Mouse (Mus musculus) midbrain, embryonic 12.5 days (tissue): ENCODE measurements around the gene Tufm. TPM values are rescaled to one million over a fixed set of nuclear protein-coding genes. Genes with fewer than 3 reads are reported as not detected.

Experiments
- ATAC-seq: fragments of 200-750 bp; cut with Nextera tagmentation; 2 replicates; pipeline ENCODE4 v1.8.0; 2017; ENCODE audit warnings: low read depth, moderate TSS enrichment, moderate library complexity; ENCODE audit not compliant: low FRiP score
- H3K27ac ChIP-seq: fragments of 300-500 bp; sonication (generic); replicated peaks from 2 replicates; pipeline ENCODE4 v1.5.1; 2016; ENCODE audit warnings: mild to moderate bottlenecking
- H3K27me3 ChIP-seq: fragments of 300-500 bp; sonication (generic); 2 replicates; pipeline ENCODE4 v1.6.1; 2016; ENCODE audit warnings: mild to moderate bottlenecking
- H3K36me3 ChIP-seq: fragments of 300-500 bp; sonication (generic); 2 replicates; pipeline ENCODE4 v1.6.1; 2016
- H3K4me1 ChIP-seq: fragments of 300-500 bp; sonication (generic); 2 replicates; pipeline ENCODE4 v1.6.1; 2016
- H3K4me2 ChIP-seq: fragments of 300-500 bp; sonication (generic); replicated peaks from 2 replicates; pipeline ENCODE4 v1.6.1; 2016; ENCODE audit warnings: mild to moderate bottlenecking, moderate library complexity
- H3K4me3 ChIP-seq: fragments of 300-500 bp; sonication (generic); 2 replicates; pipeline ENCODE4 v1.5.1; 2016; ENCODE audit warnings: mild to moderate bottlenecking
- H3K9ac ChIP-seq: fragments of 300-500 bp; sonication (generic); replicated peaks from 2 replicates; pipeline ENCODE4 v1.6.1; 2016; ENCODE audit warnings: mild to moderate bottlenecking, moderate library complexity
- H3K9me3 ChIP-seq: fragments of 300-500 bp; sonication (generic); 2 replicates; pipeline ENCODE4 v1.6.1; 2016; ENCODE audit warnings: mild to moderate bottlenecking
- WGBS: fragments of 180-500 bp; shearing (Covaris S2); methylation state at CpG from one replicate; pipeline ENCODE4 v1.1.7; 2016; 5-methylcytosine and 5-hydroxymethylcytosine counted together
- polyA plus RNA-seq: library from polyadenylated mRNA; unstranded; fragments of >200 nt; fragmentation: Nextera tagmentation; extraction: Ambion mirVana; gene quantifications from 2 replicates; pipeline ENCODE4 v1.2.1, GENCODE M21; 2016

Tufm gene
- polyA plus RNA-seq, 1 experiment from 2014 or later: 115 TPM

DNA sequence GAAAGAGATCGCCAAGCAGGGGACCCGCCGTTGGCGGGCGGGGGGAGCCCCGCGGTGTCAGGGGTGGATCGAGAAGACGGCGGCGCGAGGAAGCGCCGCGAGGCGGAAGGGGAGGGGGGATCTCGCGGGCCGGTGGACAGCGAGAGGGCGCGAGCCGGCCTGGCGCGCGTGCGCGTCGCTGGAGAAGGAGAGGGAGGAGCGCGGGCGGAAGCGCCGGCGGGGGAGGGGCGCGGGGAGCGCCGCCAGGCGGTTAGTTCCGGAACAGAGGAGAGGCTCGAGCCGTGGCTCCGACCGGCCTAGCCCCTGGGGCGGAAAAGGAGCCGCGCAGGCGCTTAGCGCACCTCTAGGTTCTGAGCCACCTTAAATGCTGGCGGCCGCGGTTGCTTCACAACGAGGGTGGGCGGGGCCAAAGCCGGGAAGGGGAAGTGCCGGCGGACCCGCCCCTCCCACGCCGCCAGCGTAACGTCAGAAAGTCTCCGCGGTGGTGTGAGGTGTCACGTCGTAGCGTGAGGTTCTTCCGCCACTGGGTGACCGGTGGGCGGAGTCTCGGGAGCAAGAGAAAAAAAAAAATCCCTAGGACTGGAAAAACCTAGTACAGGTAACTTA, 16.2 kb downstream of the Tufm start, which contains the start of gene Atxn2l:
Gene Atxn2l (minus strand): TSS at position 165 of the 606 bp plus-strand sequence.
- H3K9ac ChIP-seq: peak within 1 kb of the TSS; percentile 99
- ATAC-seq: peak; percentile 86
- no peaks in the 10 kb centered on the region for H3K9me3 ChIP-seq
- peak within 1 kb of the TSS; percentile 100 for H3K27ac ChIP-seq
- peaks cover 29% of the 10 kb centered on the region for H3K36me3 ChIP-seq
- peak within 1 kb of the TSS; percentile 100 for H3K4me3 ChIP-seq
- H3K4me1 ChIP-seq: peaks cover 18% of the 10 kb centered on the region
- H3K4me2 ChIP-seq: peak within 1 kb of the TSS; percentile 68
- WGBS: under 1% methylated on average over 71 of the region's 72 CpGs
- no peaks in the 10 kb centered on the region for H3K27me3 ChIP-seq

DNA sequence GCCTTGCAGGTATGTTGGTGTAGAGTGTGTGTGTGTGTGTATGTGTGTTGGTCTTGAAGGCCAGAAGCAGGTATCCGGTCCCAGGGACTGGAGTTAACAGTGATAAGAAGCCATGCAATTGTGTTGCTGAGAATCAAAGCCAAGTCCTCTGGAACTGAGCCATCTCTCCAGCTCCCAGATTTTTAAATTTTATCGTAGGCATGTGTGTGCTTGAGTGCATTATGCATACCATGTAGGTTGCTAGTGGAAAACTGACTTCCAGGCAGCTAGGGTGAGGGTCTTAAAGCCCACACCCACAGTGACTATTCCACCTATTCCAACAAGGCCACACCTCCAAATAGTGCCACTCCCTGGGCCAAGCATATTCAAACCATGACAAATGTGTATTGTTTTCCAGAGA, 17.8 kb downstream of the Tufm start:
- 96% methylated on average over 2 of the region's 2 CpGs for WGBS
- Histone ChIP-seq H3K9me3 (no peaks in the 10 kb centered on the region), H3K36me3 (peaks cover 14% of the 10 kb centered on the region), H3K9ac (no peak overlapping the region), H3K4me3 (no peak overlapping the region), H3K27me3 (no peaks in the 10 kb centered on the region), H3K27ac (no peak overlapping the region), H3K4me2 (no peak overlapping the region), H3K4me1 (peaks cover 18% of the 10 kb centered on the region)
- no peak for ATAC-seq

DNA sequence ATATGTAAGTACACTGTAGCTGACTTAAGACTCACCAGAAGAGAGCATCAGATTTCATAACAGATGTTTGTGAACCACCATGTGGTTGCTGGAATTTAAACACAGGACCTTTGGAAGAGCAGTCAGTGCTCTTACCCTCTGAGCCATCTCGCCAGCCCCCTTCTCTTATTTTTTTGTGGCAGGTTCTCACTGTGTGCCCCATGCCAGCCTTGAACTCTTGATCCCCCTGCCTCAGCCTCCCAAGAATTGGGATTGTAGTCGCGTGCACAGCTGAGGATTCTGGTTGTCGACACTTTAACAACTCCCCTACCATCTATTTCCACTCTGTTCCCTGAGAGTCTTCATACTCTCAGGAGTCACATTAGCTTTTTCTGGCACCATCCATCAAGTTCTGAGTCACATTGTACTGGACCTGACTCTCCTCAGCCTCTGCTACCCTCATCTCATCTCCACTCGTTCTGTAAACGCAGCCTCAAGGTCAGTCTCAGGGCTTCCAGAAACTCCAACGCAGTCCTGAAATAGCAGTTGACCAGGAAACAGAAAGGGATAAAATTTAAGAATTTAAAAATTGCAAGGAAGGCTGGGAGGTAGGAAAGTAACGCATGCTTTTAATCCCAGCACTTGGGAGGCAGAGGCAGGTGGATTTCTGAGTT, 20.1 kb downstream of the Tufm start:
- Histone ChIP-seq H3K4me3 (no peak overlapping the region), H3K4me2 (no peak overlapping the region), H3K27me3 (no peaks in the 10 kb centered on the region), H3K36me3 (no peaks in the 10 kb centered on the region), H3K4me1 (peaks cover 6% of the 10 kb centered on the region; the same call in 1 of the 2 replicates), H3K9ac (no peak overlapping the region), H3K27ac (no peak overlapping the region), H3K9me3 (no peaks in the 10 kb centered on the region)
- WGBS: 89% methylated on average over 8 of the region's 8 CpGs
- ATAC-seq: no peak

DNA sequence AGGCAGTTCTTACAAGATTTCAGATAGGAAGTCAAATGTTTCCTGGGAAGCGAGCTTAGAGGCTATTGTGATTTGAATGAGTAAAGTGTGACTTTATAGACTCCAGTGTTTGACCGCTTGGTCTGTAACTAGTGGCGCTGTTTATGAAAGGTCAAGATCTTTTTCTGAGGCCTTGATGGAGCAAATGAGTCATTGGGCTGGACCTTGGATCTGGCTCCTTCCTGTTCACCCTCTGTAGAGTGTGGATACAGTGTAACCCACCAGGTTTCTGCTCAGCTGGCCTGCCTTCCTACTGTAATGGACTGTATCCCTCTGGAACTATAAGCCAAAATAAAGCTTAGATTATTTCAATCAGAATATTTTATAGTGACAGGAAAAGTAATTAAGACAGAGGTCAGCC, 24.1 kb downstream of the Tufm start:
- Histone ChIP-seq H3K4me1 (no peaks in the 10 kb centered on the region), H3K9me3 (no peaks in the 10 kb centered on the region), H3K27me3 (no peaks in the 10 kb centered on the region), H3K27ac (no peak overlapping the region), H3K9ac (no peak overlapping the region), H3K4me3 (no peak overlapping the region), H3K36me3 (no peaks in the 10 kb centered on the region), H3K4me2 (no peak overlapping the region)
- ATAC-seq: no peak
- 89% methylated on average over 3 of the region's 3 CpGs for WGBS

DNA sequence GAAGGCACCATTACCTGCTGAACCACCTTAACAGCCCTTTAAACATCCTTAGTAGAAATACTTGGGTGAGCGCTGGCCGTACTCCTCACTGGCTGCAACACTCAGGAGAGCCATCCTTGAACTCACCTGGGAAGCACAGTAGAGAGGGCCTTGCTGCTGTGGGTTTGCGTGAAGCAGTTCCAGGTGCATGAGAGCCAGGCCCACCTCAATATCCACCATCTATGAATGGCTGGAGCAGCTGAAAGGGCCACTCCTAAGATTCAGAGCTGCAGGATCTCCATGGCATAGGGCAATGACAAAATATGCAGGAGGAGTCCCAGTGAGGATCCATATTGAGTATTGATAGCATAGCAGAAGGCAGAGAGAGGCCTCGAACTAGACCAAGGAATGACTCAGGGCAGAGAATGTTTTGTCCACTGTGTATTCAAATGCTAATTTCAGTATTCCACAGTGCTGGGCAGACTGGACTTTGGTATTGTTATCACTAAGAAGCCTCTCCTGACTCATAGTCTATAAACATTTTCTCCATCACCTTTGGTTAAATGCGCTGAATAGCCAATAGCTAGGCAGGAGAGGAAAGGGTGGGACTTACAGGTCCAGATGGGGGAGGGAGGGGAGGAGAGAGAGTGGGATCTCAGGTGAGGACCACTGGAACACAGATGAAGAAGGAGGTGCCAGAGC, 31.2 kb downstream of the Tufm start:
- 0 out of 2 replicates have a peak, but pooled peaks cover 5% of the 10 kb centered on the region for H3K27me3 ChIP-seq
- no peak overlapping the region for H3K4me2 ChIP-seq
- no peaks in the 10 kb centered on the region for H3K9me3 ChIP-seq
- H3K4me1 ChIP-seq: no peaks in the 10 kb centered on the region
- no peaks in the 10 kb centered on the region for H3K36me3 ChIP-seq
- no peak overlapping the region for H3K4me3 ChIP-seq
- ATAC-seq: no peak
- WGBS: 83% methylated on average over 5 of the region's 5 CpGs
- no peak overlapping the region for H3K27ac ChIP-seq
- no peak overlapping the region for H3K9ac ChIP-seq

DNA sequence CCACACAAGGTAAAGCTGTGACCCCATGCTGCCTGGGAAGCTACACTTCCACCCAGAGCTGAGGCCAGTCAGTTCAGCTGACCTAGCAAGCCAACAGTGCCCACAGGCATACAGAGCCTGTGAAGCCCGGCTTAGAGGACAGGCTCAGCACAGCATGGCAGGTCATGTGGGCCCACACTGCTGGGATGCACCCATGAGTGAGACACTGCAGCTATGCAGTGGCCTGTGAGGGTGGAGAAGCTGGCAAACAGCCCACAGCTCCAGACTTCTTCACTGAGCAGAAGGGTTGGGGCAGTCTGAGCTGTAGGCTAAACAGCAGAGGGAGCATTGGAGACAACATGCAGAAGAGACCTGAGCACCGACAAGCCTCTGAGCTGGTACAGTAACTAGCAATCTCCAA, 32.4 kb downstream of the Tufm start:
- no peak overlapping the region for H3K9ac ChIP-seq
- H3K4me3 ChIP-seq: no peak overlapping the region
- no peak overlapping the region for H3K4me2 ChIP-seq
- H3K36me3 ChIP-seq: no peaks in the 10 kb centered on the region
- 72% methylated on average over 2 of the region's 2 CpGs for WGBS
- no peaks in the 10 kb centered on the region for H3K4me1 ChIP-seq
- H3K27ac ChIP-seq: no peak overlapping the region
- H3K9me3 ChIP-seq: no peaks in the 10 kb centered on the region
- 0 out of 2 replicates have a peak, but pooled peaks cover 5% of the 10 kb centered on the region for H3K27me3 ChIP-seq
- no peak for ATAC-seq

DNA sequence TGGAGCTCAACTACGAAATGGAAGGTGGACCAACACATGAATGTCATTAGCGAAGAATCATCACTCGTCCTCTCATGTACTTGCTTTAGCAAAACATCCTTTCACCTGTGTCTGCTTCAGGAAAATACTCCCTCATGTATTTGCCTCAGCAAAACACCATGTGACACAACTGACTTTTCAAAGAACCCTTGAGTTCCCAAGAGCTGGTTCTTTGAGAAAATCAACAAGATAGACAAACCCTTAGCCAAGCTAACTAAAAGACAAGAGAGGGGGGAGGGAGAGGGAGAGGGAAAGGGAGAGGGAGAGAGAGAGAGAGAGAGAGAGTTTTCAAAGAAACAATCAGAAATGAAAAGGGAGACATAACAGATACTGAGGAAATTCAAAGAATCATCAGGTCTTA, 36.2 kb downstream of the Tufm start:
- no peak for ATAC-seq
- 0 out of 2 replicates have a peak, but pooled peaks cover 5% of the 10 kb centered on the region for H3K27me3 ChIP-seq
- no peak overlapping the region for H3K4me3 ChIP-seq
- no peak overlapping the region for H3K4me2 ChIP-seq
- 0 out of 2 replicates have a peak, but pooled peaks cover 4% of the 10 kb centered on the region for H3K4me1 ChIP-seq
- no peaks in the 10 kb centered on the region for H3K36me3 ChIP-seq
- H3K9ac ChIP-seq: no peak overlapping the region
- no peaks in the 10 kb centered on the region for H3K9me3 ChIP-seq
- H3K27ac ChIP-seq: no peak overlapping the region
- 84% methylated on average over 3 of the region's 3 CpGs for WGBS

DNA sequence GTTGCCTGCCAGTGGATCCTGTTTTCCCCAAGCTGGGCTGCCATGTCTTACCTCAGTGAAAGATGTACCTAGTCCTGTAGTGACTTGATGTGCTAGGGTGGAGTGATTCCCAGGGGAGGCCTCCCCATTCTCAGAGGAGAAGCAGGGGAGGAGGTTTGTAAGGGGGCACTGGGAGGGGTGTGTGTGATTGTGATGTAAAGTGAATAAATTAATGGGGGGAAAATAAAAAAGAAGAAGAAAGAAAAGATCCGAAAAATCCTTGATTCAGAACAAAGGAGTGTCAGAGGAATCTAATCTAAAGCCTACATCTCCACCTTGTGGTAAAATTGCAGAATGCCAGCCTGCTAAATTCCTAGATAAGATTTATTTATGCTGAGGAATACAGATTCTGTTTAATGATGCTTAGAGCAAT, 41.0 kb downstream of the Tufm start:
- ATAC-seq: no peak
- Histone ChIP-seq H3K4me2 (0 out of 2 replicates have a peak overlapping the region, but pooled peaks have one; percentile 7), H3K27ac (no peak overlapping the region), H3K4me3 (no peak overlapping the region), H3K9ac (no peak overlapping the region), H3K9me3 (no peaks in the 10 kb centered on the region), H3K4me1 (0 out of 2 replicates have a peak, but pooled peaks cover 4% of the 10 kb centered on the region), H3K27me3 (no peaks in the 10 kb centered on the region), H3K36me3 (no peaks in the 10 kb centered on the region)
- WGBS: 5% methylated on average over 1 of the region's 1 CpGs

DNA sequence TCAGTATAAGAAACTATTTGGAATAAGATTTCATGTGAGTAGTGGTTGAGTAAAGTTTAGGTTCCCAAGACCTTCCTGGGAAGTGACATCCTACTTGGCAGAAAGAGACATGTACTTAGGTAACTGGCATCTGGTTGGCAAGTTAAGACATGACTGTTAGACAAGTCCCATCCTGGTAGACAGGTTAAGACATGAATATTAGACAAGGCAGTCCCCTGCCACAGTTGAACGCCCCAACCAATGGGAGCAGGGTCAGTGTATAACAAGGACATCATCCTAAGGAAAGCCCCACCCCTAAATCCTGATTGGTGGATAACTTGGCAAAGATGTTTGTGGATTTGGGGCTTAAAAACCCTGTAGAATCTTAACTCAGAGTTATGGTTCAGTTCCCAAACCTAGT, 46.3 kb downstream of the Tufm start:
- no peak for ATAC-seq
- Histone ChIP-seq H3K27me3 (peaks cover 17% of the 10 kb centered on the region), H3K9me3 (no peaks in the 10 kb centered on the region), H3K36me3 (no peaks in the 10 kb centered on the region), H3K27ac (no peak overlapping the region), H3K9ac (no peak overlapping the region), H3K4me1 (peaks cover 13% of the 10 kb centered on the region; the same call in 1 of the 2 replicates), H3K4me3 (no peak overlapping the region), H3K4me2 (no peak overlapping the region)
- 75% methylated on average over 1 of the region's 1 CpGs for WGBS

DNA sequence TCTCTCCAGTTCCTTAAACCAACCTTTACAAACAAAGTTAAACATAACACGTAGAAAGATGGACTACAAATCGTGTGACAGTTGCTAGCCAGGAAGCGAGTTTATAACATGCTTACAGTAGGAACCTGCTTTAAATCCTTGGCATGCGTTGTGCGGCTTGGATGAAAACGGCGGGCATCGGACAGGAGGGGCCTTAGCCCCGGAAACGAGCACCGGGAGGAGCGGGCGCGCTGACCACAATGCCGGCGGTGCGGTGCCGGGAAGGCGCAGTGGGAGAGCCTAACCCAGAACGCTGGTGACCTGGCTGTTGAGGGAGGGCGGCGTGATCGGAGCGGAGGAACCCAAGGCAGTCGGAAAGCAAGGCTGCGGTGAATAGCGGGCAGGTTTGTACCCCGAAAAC, 48.6 kb downstream of the Tufm start:
- ATAC-seq: no peak
- H3K27ac ChIP-seq: no peak overlapping the region

DNA sequence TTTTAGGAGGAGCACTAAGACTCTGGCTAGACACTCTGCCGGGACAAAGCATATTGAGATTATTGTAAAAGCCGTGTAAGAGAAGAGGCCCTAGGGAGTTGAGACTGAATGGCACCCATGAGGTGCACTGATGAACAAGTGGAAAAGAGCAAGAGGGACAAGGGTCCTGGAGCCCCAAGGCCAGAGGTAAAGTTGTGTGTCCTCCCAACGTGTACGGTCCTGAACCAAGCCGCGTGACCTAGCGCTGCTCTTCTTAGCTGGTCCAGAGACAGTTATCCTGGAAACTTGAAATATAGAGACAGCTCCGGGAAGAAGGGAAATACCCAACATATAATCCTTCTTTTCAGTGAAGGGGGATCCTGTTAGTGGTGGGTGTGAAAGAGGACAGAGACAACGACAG, 49.3 kb downstream of the Tufm start:
- H3K9me3 ChIP-seq: no peaks in the 10 kb centered on the region
- no peak overlapping the region for H3K27ac ChIP-seq
- H3K27me3 ChIP-seq: peaks cover 17% of the 10 kb centered on the region
- no peak for ATAC-seq
- peak overlapping the region; percentile 64; the same call in 1 of the 2 replicates for H3K9ac ChIP-seq
- 56% methylated on average over 9 of the region's 9 CpGs for WGBS
- H3K36me3 ChIP-seq: no peaks in the 10 kb centered on the region
- peaks cover 13% of the 10 kb centered on the region; the same call in 1 of the 2 replicates for H3K4me1 ChIP-seq
- peak overlapping the region; percentile 45 for H3K4me3 ChIP-seq
- H3K4me2 ChIP-seq: peak overlapping the region; percentile 72

More for the DNA sequence above, 48.6 kb downstream of the Tufm start:
- H3K9ac ChIP-seq: peak overlapping the region; percentile 64
- H3K36me3 ChIP-seq: no peaks in the 10 kb centered on the region
- H3K4me1 ChIP-seq: peaks cover 13% of the 10 kb centered on the region; the same call in 1 of the 2 replicates
- H3K4me3 ChIP-seq: peak overlapping the region; percentile 45
- peaks cover 17% of the 10 kb centered on the region for H3K27me3 ChIP-seq
- no peaks in the 10 kb centered on the region for H3K9me3 ChIP-seq
- WGBS: 2% methylated on average over 28 of the region's 28 CpGs
- H3K4me2 ChIP-seq: peak overlapping the region; percentile 72
